Mouse (Mus musculus) ES-E14 (cell line): ENCODE results near the gene 4933406M09Rik.

ENCODE experiments used
- MAFK ChIP-seq: IDR thresholded peaks from 2 replicates; pipeline ENCODE4 v1.6.1; 2014; ENCODE audit warnings: mild to moderate bottlenecking, low read depth, low read length, inconsistent platforms; ENCODE audit not compliant: insufficient read depth
- ZNF384 ChIP-seq: IDR thresholded peaks from 2 replicates; pipeline ENCODE4 v1.6.1; 2012; ENCODE audit warnings: low read depth, low read length, inconsistent platforms

- TF ChIP-seq MAFK (no peak), ZNF384 (no peak)
These were observed 45.8 kb upstream of the 4933406M09Rik start for GRCm38 (mm10) chr1:134339757-134340619.
